Mouse (Mus musculus) lung, embryonic 15.5 days (tissue): ENCODE data around the gene Rnf150. TPM values are rescaled to one million over a fixed set of nuclear protein-coding genes. Genes with fewer than 3 reads are reported as not detected.
"Not testable (repeated sequence)": the region's sequence is repeated elsewhere in the genome, so short reads cannot be mapped to it uniquely, and the experiment has no call there.

Experiments used
- ATAC-seq: fragments of 200-750 bp; cut with Nextera tagmentation; 2 replicates; pipeline ENCODE4 v1.8.0; 2017; ENCODE audit warnings: moderate number of reproducible peaks, borderline replicate concordance; ENCODE audit not compliant: low FRiP score, low TSS enrichment; ENCODE audit errors: extremely low read depth
- H3K27ac ChIP-seq: fragments of 300-500 bp; sonication (generic); 2 replicates; pipeline ENCODE4 v1.5.1; 2015; ENCODE audit warnings: moderate library complexity, mild to moderate bottlenecking, inconsistent platforms
- H3K27me3 ChIP-seq: fragments of 300-500 bp; sonication (generic); 2 replicates; pipeline ENCODE4 v1.6.1; 2015; ENCODE audit warnings: inconsistent platforms
- H3K36me3 ChIP-seq: fragments of 300-500 bp; sonication (generic); 2 replicates; pipeline ENCODE4 v1.6.1; 2015; ENCODE audit warnings: inconsistent platforms
- H3K4me1 ChIP-seq: fragments of 300-500 bp; sonication (generic); 2 replicates; pipeline ENCODE4 v1.6.1; 2015; ENCODE audit warnings: inconsistent platforms
- H3K4me2 ChIP-seq: fragments of 300-500 bp; sonication (generic); 2 replicates; pipeline ENCODE4 v1.6.1; 2015; ENCODE audit warnings: inconsistent platforms, mild to moderate bottlenecking, moderate library complexity
- H3K4me3 ChIP-seq: fragments of 300-500 bp; sonication (generic); 2 replicates; pipeline ENCODE4 v1.5.1; 2015; ENCODE audit warnings: mild to moderate bottlenecking, inconsistent platforms
- H3K9ac ChIP-seq: fragments of 300-500 bp; sonication (generic); 2 replicates; pipeline ENCODE4 v1.6.1; 2015; ENCODE audit warnings: inconsistent platforms
- H3K9me3 ChIP-seq: fragments of 300-500 bp; sonication (generic); 2 replicates; pipeline ENCODE4 v1.6.1; 2016; ENCODE audit warnings: inconsistent platforms
- WGBS: fragments of 180-500 bp; shearing (Covaris S2); methylation state at CpG from one replicate; pipeline ENCODE4 v1.1.7; 2015; 5-methylcytosine and 5-hydroxymethylcytosine counted together
- polyA plus RNA-seq: library from polyadenylated mRNA; unstranded; fragments of >200 nt; fragmentation: Nextera tagmentation; extraction: Ambion mirVana; gene quantifications from 2 replicates; pipeline ENCODE4 v1.2.1, GENCODE M21; 2015

The Rnf150 gene
- polyA plus RNA-seq, 1 experiment from 2014 or later, result 1.3 TPM

- 85% methylated on average over 5 of the region's 5 CpGs for WGBS
- ATAC-seq, result no peak
These were observed 199.1 kb downstream of the Rnf150 start for GRCm38 (mm10) chr8:83062276-83062675.

GRCm38 (mm10) chr8:83064096-83064495, 200.9 kb downstream of the Rnf150 start:
- no peaks in the 10 kb centered on the region for H3K4me1 ChIP-seq
- H3K9ac ChIP-seq, result no peak overlapping the region
- no peak overlapping the region for H3K4me3 ChIP-seq
- no peak for ATAC-seq
- no peak overlapping the region for H3K4me2 ChIP-seq
- no peaks in the 10 kb centered on the region for H3K9me3 ChIP-seq
- H3K27me3 ChIP-seq, result no peaks in the 10 kb centered on the region
- H3K27ac ChIP-seq, result no peak overlapping the region
- H3K36me3 ChIP-seq, result no peaks in the 10 kb centered on the region
- WGBS, result 91% methylated on average over 6 of the region's 6 CpGs

More at GRCm38 (mm10) chr8:83062276-83062675, 199.1 kb downstream of the Rnf150 start:
- H3K27me3 ChIP-seq, result no peaks in the 10 kb centered on the region
- no peak overlapping the region for H3K27ac ChIP-seq
- no peak overlapping the region for H3K4me2 ChIP-seq
- no peaks in the 10 kb centered on the region for H3K36me3 ChIP-seq
- H3K9me3 ChIP-seq, result no peaks in the 10 kb centered on the region
- H3K4me1 ChIP-seq, result no peaks in the 10 kb centered on the region
- no peak overlapping the region for H3K4me3 ChIP-seq
- H3K9ac ChIP-seq, result no peak overlapping the region

DNA sequence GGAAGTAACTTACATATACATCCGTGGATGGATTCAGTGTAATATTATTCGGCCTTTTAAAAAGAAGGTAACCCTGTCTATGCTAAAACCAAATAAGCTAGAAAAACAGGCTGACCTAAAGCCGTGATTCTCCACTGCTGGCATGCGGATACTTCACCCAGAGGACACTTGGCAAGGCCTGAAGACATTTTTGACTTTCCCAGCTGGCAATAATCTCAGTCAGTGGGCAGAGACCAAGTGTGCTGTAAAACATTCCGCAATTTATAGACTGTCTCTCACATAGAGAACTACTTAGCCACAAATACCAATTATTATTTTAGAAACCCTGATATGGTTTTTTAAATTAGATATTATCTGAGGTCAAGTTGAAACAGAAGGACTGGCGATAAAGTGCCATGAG, 202.9 kb downstream of the Rnf150 start:
- ATAC-seq, result no peak
- no peak overlapping the region for H3K4me3 ChIP-seq
- no peaks in the 10 kb centered on the region for H3K4me1 ChIP-seq
- H3K36me3 ChIP-seq, result no peaks in the 10 kb centered on the region
- H3K4me2 ChIP-seq, result no peak overlapping the region
- H3K9me3 ChIP-seq, result no peaks in the 10 kb centered on the region
- H3K27me3 ChIP-seq, result no peaks in the 10 kb centered on the region
- no peak overlapping the region for H3K9ac ChIP-seq
- H3K27ac ChIP-seq, result no peak overlapping the region
- WGBS, result 65% methylated on average over 6 of the region's 6 CpGs

DNA sequence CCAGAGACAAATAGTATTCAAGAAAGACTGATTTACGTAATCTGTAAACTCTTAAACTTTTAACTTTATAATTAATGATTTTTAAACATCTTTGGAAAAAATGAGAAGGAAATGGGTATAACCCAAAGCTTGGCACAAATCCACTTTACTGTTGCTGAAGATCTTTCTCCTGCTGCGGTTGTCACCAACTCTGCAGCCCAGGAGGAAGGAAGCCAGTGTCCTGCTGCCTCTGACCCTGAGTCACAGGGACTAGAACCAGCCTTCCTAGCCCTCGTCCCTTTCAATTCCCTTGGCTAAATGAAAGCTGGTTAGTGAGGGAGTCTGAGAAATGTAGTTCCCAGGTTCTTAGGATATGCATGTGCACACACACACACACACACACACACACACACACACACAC, 203.7 kb downstream of the Rnf150 start:
- H3K36me3 ChIP-seq, result no peaks in the 10 kb centered on the region
- H3K4me2 ChIP-seq, result no peak overlapping the region
- no peaks in the 10 kb centered on the region for H3K4me1 ChIP-seq
- H3K27me3 ChIP-seq, result no peaks in the 10 kb centered on the region
- H3K27ac ChIP-seq, result no peak overlapping the region
- no peaks in the 10 kb centered on the region for H3K9me3 ChIP-seq
- no peak overlapping the region for H3K4me3 ChIP-seq
- WGBS, result 56% methylated on average over 3 of the region's 3 CpGs
- ATAC-seq, result no peak
- H3K9ac ChIP-seq, result no peak overlapping the region

DNA sequence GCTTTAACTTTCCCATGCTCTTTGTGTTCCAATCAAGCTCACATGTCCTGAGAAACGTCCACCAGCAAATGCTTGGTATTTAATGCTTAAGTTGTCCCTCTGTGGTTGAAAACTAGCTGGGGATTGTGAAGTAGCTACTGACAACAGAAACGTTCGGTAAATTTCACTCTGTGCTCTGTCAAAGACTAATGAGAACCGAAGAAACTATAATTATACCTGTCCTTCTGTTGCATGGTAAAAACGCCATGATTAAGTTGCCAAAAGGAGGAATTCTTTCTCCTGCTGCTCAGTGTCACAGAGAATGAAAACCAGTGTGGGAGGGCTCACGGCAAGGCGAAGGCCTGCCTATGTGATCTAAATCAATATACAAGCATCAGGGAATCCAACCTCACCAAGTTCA, 204.8 kb downstream of the Rnf150 start:
- 80% methylated on average over 7 of the region's 7 CpGs for WGBS
- Histone ChIP-seq H3K9me3 (no peaks in the 10 kb centered on the region), H3K36me3 (no peaks in the 10 kb centered on the region), H3K9ac (no peak overlapping the region), H3K4me3 (no peak overlapping the region), H3K4me1 (no peaks in the 10 kb centered on the region), H3K4me2 (no peak overlapping the region), H3K27ac (no peak overlapping the region), H3K27me3 (no peaks in the 10 kb centered on the region)
- no peak for ATAC-seq

GRCm38 (mm10) chr8:83074248-83074647, 211.1 kb downstream of the Rnf150 start:
- Histone ChIP-seq H3K27ac (no peak overlapping the region), H3K4me3 (no peak overlapping the region), H3K4me1 (no peaks in the 10 kb centered on the region), H3K9me3 (no peaks in the 10 kb centered on the region), H3K36me3 (no peaks in the 10 kb centered on the region), H3K4me2 (no peak overlapping the region), H3K9ac (no peak overlapping the region), H3K27me3 (no peaks in the 10 kb centered on the region)
- no peak for ATAC-seq
- WGBS, result 78% methylated on average over 3 of the region's 3 CpGs

GRCm38 (mm10) chr8:83076621-83077020, 213.5 kb downstream of the Rnf150 start:
- H3K9ac ChIP-seq, result no peak overlapping the region
- no peak overlapping the region for H3K4me2 ChIP-seq
- WGBS, result 93% methylated on average over 1 of the region's 1 CpGs
- H3K27me3 ChIP-seq, result no peaks in the 10 kb centered on the region
- H3K27ac ChIP-seq, result no peak overlapping the region
- no peak overlapping the region for H3K4me3 ChIP-seq
- no peaks in the 10 kb centered on the region for H3K36me3 ChIP-seq
- no peaks in the 10 kb centered on the region for H3K9me3 ChIP-seq
- no peak for ATAC-seq
- no peaks in the 10 kb centered on the region for H3K4me1 ChIP-seq

DNA sequence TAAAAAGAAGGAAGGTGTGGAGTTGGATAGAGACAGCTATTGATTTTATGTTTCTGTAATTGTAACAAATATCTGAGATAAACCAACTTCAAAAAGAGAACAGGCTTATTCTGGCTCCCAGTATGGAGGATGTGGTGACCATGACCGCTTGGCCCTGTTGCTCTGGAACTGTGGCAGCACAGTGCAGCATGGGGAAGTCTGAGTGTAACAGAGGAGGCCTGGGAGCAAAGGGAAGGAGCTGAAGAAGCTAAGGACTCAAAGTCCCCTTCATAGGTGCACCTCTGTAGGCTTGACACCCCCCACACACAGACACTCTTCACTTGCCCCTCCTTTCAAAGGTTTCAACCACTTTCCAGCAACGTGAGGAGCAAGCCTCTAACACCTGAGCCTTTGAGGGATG, 214.2 kb downstream of the Rnf150 start:
- no peaks in the 10 kb centered on the region for H3K9me3 ChIP-seq
- H3K36me3 ChIP-seq, result no peaks in the 10 kb centered on the region
- no peak overlapping the region for H3K4me2 ChIP-seq
- H3K4me3 ChIP-seq, result no peak overlapping the region
- H3K4me1 ChIP-seq, result no peaks in the 10 kb centered on the region
- ATAC-seq, result no peak
- H3K27ac ChIP-seq, result no peak overlapping the region
- no peaks in the 10 kb centered on the region for H3K27me3 ChIP-seq
- no peak overlapping the region for H3K9ac ChIP-seq
- whole genome bisulfite sequencing, result 54% methylated on average over 2 of the region's 2 CpGs

DNA sequence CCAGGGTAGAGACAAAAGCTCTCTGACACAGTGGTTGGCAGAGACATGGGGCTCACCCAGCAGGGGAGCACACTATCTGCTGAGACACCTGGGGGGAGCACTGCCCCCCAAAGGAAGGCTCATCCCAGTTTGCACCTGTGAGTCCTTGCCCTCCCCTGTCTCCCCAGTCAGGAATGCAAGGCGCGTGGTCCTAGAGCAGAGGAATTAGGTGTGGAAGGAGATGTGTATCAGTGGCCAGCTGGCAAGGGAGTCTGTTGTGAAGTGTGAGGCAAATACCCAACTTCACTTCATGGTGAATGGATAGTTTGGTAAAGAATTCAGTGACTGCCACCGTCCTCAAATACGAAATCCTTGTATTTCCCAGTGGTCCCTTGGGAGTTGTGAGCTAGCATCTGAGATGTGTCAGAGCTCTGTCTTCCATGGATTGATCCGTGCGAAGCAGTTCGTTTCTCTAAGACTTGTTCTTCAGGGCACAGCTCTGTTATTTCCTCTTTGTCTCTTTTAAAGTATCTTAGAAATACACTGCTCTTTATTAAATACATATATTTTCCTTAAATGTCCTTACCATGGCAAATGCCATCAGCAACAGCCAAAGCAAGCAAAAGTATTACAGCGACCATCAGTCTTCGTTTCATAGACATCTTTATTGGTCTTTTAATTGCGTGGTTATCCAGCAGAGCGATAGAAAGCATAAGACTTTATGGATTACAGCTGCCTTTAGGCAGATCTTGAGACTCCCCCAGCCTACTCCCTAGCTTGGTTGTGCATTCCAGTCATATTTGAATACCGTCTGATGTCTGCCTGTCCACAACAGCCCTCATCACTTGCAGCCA, 215.8 kb downstream of the Rnf150 start:
- WGBS, result 56% methylated on average over 12 of the region's 12 CpGs
- Histone ChIP-seq H3K9ac (no peak overlapping the region), H3K4me1 (no peaks in the 10 kb centered on the region), H3K36me3 (no peaks in the 10 kb centered on the region), H3K27me3 (no peaks in the 10 kb centered on the region), H3K4me3 (no peak overlapping the region), H3K27ac (no peak overlapping the region), H3K9me3 (no peaks in the 10 kb centered on the region), H3K4me2 (no peak overlapping the region)
- no peak for ATAC-seq

- Histone ChIP-seq H3K9me3 (no peaks in the 10 kb centered on the region), H3K4me3 (no peak overlapping the region), H3K36me3 (no peaks in the 10 kb centered on the region), H3K4me2 (no peak overlapping the region), H3K9ac (no peak overlapping the region), H3K4me1 (no peaks in the 10 kb centered on the region), H3K27ac (no peak overlapping the region), H3K27me3 (no peaks in the 10 kb centered on the region)
- ATAC-seq, result no peak
- 84% methylated on average over 5 of the region's 5 CpGs for WGBS
These were observed 216.3 kb downstream of the Rnf150 start for GRCm38 (mm10) chr8:83079534-83079844.

- ATAC-seq, result no peak
- H3K4me2 ChIP-seq, result no peak overlapping the region
- no peaks in the 10 kb centered on the region for H3K27me3 ChIP-seq
- H3K36me3 ChIP-seq, result no peaks in the 10 kb centered on the region
- WGBS, result 27% methylated on average over 4 of the region's 4 CpGs
- H3K9ac ChIP-seq, result no peak overlapping the region
- H3K9me3 ChIP-seq, result no peaks in the 10 kb centered on the region
- no peaks in the 10 kb centered on the region for H3K4me1 ChIP-seq
- no peak overlapping the region for H3K27ac ChIP-seq
- H3K4me3 ChIP-seq, result no peak overlapping the region
These were observed 218.1 kb downstream of the Rnf150 start for GRCm38 (mm10) chr8:83081266-83081665.

GRCm38 (mm10) chr8:83081806-83082205, 218.7 kb downstream of the Rnf150 start:
- H3K9me3 ChIP-seq, H3K9ac ChIP-seq, ATAC-seq, H3K4me2 ChIP-seq, H3K27ac ChIP-seq, H3K27me3 ChIP-seq, H3K36me3 ChIP-seq, H3K4me3 ChIP-seq, H3K4me1 ChIP-seq: not testable (repeated sequence)
- 81% methylated on average over 8 of the region's 8 CpGs for WGBS

DNA sequence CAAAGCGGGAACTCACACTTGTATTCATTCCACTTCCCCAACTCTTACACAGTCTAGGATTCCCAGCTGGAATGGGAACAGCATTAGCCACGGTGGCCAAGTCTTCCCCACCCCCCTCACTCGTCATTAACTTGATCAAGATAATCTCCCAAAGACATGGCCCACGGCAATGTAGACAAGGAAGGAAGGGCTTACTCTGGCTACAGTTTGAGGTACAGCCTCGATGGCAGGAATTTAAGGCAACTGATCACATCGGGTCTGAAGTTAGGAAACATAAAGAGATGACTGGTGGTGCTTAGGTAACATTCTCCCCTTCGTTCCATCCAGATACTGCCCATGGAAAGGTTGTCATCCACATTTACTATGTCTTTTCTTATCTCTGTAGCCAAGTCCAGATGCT, 219.1 kb downstream of the Rnf150 start:
- no peak for ATAC-seq
- Histone ChIP-seq H3K4me3 (no peak overlapping the region), H3K36me3 (no peaks in the 10 kb centered on the region), H3K9me3 (no peaks in the 10 kb centered on the region), H3K9ac (no peak overlapping the region), H3K4me2 (no peak overlapping the region), H3K27me3 (no peaks in the 10 kb centered on the region), H3K27ac (no peak overlapping the region), H3K4me1 (no peaks in the 10 kb centered on the region)
- WGBS, result 72% methylated on average over 7 of the region's 7 CpGs
